Mouse (Mus musculus) c-Kit-positive CD71-positive TER-119-negative erythroid progenitor cells, embryonic 14.5 days (primary cell): ENCODE measurements around the gene Ncf4.
A peak's percentile ranks its signal among the peaks of the same experiment; 100 is the strongest.

Experiments
- DNase-seq: peaks from one replicate; pipeline ENCODE4 v3.0.0-alpha.2; 2013; ENCODE audit warnings: low read depth

Ncf4 gene

DNA sequence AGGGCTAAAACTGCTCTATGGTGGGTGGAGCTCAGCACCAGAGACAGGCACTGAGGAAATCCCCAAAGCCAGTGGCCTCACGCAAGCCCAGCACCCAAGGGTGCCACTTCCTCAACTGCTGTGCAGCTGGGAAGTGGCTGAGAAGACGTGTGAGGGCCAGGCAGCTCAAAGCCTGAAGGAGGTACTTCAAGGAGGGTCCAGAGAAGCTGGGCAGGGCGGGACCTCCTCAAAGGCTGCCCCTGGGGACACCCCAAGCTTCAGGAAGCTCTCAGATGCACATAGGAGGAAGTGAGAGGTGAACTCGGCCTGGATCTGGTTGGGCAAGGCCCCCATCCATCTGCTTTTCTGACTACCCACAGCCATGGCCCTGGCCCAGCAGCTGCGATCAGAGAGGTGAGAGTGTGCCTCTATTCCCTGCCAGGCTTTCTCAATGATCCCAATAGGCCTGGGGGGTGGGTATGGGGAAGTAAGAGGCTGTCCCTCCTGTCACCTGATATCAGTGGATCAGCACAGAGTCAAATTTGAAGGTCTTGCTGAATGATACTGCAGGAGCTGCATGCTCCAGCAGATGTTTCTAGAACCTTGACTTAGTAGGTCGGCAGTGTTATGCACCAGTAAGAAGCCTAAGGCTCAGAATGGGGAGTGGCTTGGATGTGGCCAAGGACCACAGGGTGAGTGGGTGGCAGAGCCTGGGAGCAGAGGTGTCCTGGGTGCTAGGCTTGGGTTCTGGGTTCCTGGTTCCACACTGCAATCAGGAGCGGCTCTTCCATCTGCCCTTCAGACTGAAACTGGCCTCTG lies at the start of gene Ncf4:
TSS of gene Ncf4 (plus strand) at position 107 of the 798 bp plus-strand sequence.
- no peak for DNase-seq

DNA sequence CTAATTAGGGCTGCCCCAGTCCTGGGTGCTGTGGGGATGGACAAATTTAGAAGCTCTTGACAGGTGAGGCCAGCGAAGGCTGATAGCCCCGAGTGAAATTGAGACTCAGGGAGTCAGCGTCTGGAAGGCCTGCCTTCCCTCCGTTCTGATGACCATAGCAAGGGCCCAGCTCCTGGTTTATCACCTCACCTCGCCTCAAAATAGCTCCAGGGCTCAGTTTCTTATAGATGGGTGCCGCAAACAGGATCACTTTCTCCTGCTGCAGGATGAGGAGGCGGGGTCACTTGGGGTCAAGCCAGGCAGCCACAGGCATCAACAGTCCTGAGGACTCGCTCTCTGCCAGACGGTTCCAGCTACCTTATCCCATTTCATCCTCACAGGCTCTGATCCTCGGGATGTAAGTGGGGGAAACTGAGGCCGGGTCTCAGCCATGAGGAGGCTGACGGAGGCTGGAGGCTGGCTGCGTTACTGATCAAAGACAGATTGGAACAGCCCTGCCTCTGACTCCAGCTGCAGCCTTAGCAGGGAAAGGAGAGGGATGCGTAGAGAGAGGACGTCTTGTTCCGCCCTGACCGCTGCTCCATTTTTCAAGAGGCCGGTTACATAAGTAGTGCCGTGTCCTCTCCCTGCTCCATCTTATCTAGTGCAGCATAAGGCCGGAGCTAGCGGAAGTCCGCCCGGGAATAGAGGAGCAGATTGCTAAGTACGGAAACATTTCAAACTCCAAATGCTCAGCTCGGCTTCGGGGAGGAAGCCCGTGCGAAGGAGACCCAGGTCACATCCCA lies 49.3 kb upstream of the Ncf4 start:
- DNase-seq: no peak

DNA sequence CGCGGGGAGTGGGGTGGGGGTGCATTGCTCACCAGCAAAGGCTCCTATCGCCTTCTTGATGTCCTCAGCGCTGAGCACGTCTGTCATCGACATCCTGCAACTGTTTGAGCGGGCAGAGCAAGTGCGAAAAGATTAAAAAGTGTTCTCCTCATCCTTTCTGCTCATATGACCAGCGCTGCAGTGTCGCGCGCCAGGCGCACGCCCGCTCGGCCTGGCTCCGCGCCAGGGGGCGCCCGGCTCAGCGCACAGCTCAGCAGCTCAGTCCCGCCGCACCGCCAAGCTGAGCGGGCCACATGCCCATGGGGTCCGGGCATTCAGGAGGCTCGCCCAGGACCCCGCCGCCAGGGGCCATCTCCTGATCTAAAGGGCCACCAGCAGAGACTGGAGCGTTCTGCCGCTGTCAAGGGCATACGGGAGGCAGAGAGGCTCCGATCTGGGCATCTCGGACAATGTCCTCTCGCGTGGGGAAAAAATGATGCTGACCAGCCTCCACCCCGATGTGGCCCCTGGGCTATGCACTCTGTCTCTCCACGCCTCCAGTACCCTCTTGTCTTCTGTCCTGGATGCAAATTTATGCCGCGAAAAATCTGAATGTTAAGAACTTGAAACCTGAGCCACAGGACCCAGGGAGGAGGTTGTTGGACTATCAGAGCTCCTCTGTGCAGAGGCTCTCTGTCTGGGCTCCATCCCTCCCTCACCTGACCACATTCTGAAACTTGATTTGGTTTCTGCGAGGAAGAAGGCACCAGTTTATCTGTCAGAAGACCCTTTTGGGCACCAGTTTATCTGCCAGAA lies 40.4 kb upstream of the Ncf4 start:
- no peak for DNase-seq

DNA sequence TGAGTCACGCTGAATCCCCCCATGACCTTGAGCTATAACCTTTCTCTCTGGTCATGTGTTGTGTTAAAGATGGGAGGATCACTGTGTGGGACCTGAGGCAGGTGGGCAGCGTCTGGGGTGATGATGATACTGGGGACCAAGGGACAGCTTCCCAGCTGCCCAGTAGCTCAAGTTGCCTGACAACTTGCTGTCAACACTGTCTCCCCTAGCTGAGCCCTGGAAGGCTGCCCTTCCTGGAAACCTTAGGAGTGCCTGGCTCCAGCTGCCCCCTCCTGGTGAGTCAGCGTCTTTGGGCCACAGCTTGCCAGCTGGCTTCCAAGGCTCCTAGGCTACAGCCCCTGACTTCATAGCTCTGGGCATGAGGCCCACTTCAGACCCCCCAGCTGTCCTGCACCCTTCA lies 39.4 kb upstream of the Ncf4 start:
- no peak for DNase-seq

DNA sequence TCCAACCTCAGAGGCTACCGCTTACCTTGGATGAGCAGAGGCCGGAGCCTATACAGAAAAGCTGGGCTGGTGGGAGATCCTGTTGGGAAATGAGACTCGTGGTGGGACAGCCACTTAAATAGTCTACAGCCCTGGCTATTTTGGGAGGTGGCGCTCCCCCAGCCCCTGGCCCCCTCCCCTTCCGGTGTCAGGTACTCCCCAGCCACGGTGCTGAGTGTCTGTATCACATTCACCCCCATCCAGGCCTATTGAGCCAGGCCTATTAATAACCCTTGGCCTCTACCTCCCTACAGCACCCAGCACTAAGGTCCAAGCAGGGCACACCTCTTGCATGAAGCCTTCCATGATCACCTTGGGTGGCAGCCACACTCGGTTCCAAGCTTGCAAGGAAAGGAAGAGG lies 38.3 kb upstream of the Ncf4 start, which contains the start of gene Pvalb:
TSS of gene Pvalb (minus strand) at position 89 of the 400 bp plus-strand sequence.
- DNase-seq: no peak

DNA sequence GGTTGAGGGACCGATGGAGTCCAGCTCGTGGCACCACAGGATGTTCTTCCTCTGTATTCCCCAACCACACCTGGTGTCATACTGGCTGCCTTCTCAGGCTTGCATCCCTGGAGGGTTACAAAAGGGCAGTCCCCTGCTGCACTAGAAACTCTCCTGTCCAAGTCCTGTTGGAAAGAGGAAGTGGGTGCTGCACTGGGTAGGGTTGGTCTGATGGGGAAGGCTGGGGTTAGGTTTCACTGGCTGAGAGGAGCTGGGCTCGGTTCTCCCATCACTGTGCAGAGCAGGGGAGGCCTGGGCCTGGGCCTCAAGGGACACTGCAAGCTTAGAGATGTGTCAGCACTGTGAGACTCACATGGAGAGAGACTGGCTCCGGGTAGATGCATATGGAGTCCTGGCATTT lies 34.4 kb upstream of the Ncf4 start:
- DNase-seq: no peak

DNA sequence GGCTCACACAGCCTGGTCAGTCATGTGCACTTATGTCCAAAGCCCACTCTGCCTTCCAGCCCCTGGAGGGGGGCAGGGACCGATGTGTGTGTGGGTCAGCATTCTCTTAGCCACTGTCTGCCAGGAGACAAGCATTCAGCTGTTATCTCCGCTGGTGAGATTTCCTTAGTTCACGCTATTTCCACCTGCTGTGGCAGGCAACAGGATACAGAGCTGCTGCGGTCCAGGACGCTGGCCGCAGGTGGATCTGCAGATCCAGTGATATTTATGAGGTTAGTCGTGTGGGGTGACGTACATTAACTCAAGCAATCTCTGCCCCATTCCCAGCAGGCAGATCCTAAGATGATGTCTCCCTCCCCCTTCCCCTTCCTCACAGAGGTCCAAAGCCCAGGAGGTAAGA lies 33.2 kb upstream of the Ncf4 start:
- DNase-seq: no peak

DNA sequence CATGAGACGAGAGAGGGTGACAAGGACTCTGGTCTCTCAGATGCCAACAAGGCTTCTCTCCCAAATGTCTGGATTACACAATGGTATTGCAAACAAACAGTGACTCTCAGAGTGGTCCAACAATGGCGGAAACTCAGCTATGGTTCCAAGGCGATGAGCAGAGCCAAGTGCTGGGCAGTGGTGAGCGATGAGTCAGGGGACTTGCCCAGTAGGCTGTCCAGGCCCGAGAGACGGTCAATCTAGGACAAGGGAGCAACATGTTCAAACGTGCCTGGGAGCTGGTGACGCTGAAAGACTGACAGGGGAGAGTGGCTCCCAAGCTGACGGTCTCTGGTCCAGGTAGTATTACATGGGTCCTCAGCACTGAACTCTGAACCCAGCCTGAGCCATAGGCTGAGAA lies 29.3 kb upstream of the Ncf4 start:
- no peak for DNase-seq

DNA sequence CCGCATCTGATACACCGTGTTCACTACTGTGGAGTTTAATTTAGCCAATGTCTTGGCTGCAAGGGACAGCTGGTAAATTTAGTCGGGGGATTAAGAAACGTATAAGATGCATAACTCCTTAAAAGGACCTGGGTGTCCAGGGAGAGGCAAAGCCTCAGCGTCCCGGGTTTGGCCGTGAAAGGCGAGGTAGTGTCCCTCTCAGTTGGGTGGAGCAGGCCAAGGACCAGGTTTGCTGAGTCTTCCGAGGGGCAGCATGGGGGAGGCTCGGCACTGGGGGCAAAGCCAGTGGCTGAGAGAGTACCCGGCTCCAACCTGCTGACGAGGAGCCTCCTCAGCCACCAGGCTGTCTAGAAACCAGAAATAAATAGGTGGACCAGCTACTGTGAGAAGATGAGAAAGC lies 16.8 kb upstream of the Ncf4 start:
- DNase-seq: no peak

DNA sequence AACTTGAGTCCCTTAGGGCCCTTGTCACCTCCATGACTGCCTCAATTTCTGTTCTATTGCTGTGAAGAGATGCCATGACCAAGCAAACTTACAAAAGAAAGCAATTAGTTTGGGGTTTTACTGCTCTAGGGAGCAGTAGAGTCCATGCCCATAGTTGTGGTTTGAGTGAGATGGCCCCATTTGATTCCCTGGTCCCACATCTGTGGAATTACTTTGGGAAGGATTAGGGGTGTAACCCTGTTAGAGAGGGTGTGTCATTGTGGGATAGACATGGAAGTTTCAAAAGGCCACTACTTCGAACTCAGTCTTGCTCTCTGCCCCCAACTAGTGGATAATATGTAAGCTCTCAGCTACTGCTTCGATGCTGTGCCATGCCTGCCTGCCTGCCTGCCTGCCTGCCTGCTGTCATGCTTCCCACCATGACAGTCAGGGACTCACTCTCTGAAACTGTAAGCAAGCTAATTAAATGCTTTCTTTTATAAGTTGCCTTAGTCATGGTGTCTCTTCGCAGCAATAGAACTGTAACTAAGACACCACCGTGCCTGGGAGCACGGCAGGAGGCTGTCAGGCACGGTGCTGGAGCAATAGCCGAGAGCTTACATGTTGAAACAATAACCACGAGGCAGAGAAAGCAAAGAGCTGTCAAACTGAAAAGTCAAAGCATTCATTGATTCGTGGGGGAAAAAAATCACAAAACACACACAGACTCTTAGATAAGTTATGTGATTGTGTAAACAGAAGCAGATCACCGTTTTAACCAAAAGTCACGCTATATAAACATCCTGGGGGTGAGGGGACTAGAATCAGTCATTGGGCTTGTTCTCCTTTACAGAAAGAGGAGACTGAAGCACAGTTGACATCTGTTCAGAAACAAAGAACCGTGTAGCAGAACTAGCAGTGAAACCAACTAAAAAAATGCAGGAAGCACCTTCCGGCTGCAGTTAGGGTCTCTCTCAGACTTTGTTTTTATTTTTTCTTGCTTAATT lies 13.0 kb upstream of the Ncf4 start:
- no peak for DNase-seq

DNA sequence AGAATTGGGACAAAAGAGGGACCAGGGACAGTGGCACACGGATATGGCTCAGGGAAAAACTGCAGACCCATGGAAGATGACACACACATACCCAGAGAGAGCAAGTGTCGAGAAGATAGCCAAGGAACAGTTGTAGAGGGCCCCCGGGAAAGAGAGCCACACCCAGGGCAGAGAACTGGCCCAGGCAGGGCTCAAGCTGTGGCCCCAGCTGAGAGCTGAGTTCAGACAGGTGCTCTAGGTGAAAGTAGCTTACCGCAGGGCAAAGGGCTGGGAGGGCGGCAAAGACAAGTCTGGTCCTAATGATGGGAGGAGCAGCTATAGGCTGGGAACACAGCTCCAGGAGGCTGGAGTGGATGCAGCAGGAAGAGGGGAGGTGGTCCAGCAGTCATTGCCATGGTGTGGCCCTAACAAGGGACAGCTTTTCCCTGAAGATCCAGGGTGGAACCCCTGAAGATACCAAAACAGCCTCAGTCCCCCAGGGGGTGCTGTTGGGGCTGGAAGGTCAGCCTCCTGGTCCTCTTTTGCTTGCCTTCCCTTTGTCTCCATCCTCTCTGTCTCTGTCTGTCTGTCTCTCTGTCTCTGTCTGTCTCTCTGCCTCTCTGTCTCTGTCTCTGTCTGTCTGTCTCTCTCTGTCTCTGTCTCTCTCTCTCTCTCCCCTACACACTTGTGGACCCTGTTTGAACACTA lies 9.6 kb upstream of the Ncf4 start:
- no peak for DNase-seq

DNA sequence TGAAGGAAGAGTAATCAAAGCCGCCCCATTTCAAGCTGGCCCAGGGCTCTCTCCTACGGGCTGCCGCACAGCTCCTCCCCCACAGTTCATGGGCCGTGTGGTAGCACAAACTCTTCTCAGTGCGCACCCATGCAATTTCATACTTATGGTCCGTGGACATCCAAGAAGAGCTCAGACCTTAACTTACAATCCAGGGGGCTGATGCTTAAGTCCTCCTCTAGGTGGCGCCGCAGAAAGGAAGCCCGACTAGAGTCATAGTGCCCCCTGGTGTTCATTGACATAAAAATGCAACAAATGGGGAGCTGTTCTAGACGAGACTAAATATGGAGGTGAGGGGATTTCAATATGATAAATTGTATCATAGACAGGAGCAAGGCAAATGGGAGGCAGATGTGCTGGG lies 5.1 kb upstream of the Ncf4 start:
- peak; percentile 69 for DNase-seq

DNA sequence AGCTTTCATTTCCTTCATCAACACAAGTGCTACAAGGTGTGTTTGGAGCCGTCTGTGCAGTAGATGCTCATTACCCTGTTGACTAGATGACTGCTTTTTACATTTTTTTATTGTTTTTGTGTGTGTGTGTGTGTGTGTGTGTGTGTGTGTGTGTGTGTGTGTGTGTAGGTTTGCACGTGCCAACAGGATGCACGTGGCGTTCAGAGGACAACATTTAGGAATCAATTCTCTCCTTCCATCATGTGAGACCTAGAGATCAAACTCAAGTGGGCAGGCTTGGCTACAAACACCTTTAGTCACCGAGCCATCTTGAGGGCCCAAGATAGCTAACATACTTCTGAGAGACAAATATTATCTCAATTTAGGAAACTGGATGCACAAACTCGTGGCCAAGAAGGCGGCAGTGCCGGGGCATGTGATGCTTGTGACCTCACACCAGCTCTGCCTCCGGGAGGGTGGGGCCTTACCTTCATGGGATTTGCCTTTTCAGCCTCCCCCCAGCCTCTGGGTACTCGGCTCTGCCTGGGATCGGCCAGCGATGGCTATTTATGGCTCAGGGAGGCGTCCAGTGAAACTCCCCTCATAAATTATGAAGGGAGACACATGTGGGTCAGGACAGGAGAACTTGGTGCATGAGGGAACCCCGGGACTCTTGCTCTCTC lies 4.5 kb upstream of the Ncf4 start:
- no peak for DNase-seq

DNA sequence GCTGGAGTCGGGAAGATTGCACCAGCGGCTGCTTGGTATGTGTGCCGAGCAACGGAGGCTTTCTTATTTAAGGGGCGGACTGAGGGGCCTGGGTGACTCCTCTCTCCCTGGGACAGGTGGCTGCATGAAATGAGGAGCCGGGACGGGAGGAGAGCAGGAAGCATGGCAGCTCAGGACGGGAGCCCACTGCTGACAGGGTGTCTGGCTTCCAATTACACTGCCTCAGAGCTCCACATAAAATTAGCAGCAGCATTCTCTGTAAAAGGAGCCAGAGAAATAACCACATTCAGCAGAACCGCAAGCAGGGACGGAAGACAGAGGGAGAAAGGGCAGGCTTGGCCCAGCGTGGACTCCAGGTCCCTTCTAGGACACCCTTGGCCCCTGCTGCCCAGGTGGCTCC lies 3.3 kb upstream of the Ncf4 start:
- no peak for DNase-seq

DNA sequence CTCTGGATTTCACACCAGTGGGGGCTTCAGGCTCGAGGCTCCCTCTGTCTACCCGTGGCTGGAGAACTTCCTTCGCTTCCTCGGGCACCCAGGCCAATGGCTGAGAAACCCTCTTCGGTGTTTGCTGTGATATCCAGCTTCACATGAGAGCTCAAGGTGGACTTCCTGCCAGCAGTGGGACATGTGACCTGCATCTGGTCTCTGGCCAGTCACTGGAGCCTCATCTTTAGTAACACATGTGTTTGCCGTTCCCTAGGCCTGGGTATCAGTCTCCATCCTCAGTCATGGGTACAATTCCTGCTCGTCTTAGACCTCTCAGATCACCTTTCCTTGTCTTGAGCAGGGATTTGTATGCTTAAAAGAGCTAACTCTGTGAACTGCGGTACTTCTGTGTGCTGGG lies 1.5 kb upstream of the Ncf4 start:
- no peak for DNase-seq

DNA sequence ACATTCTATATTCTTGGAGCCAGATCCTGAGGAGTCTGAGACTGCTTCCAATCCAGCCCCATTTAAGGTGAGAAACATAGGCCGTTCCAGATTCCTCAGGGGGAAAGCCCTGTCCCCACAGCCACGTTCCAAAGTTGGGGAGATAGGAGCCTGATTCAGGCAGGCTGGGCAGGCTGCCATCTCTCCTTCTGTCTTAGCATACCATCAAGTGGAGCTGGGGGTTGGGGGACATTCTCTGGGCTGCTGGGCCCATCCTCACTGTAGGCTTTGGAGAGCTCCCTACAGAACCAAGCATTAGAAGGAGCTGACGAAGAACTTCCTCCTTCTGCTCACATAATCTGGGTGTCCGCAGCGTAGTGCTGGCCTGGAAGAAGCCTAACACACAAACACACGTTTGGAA lies 827 bp upstream of the Ncf4 start:
- DNase-seq: no peak

DNA sequence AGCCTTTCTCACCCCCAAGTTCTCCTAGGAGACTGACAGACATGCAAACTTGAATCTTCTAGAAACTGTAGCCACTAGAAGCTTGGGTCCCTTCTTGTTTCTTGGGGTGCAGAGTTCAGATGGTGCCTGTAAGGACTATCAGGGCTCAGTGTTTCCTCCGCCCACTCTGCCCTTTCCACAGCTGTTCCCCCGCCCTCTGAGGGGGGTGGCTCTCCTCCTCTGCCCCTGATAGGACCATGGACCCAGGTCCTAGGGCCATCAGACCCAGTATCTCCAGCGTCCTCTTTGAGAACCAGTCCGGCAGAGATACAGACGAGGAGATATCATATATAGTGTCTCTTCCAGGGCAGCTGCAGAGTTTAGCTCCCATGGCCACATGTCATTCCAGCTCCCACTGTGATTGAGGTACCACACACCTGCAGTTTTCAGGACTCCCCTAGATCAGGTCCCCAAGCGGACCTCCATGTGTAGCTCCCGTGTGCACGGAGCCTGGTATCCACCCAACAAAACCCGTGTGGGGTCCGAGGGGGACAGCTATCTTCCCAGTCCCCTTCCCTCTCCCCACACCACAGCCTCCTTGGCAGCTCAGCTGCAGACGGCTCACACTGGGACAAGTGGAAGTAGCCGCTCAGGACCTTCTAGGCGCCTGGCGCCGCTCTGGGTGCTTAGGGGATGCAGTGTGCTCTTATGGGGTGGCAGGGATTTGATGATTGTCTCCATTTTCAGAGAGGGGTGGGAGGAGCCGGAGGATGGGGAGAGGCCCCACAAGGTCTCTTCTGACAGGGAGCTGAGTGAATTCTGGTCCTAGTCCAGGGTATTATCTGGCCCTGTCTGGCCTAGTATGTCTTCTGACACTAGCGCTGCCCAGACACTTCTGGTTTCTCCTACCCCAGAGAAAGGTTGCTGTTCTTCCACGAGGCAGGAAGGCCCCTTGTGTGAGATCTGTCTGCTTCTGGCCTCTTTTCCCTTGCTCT lies 1.8 kb downstream of the Ncf4 start:
- no peak for DNase-seq

DNA sequence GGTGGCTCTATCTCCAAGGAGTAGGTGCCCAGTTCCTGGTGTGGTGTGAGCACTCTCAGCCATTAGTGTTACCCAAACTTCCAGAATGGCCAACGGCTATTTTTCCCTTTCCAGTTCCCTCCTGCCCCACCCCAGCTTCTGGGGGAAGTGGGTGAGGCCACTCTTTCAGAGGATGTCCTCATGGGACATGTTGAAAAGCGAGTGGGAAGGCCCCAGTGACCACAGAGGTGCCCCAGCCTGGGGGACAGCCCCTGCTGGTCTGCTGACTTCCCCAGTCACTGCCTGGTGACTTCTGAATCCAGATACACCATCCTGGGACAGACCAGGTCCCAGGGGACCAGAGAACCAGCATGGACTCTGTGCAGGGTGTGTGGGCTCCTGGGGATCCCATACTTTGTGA lies 3.1 kb downstream of the Ncf4 start:
- DNase-seq: no peak

DNA sequence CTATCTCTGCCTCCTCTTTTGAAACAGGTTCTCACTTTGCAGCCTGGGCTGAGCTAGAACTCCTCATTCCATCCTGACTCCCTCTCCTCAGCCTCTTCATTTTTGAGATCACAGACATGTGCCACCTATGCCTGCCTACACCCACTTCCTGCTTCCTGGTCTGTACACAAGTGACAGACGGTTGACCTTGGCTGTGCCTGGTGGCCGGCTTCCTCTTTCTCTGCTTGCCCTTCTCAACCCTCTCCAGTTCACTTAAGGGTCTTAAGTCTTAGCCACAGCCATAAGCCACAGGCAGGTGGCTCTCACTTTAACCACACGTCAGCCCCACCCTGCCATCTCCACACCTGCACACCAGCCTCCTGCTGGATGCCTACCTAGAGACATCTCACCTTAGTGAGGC lies 3.8 kb downstream of the Ncf4 start:
- no peak for DNase-seq
